Mouse (Mus musculus): ENCODE measurements around the gene Tcp11l1.

Gene Tcp11l1

DNA sequence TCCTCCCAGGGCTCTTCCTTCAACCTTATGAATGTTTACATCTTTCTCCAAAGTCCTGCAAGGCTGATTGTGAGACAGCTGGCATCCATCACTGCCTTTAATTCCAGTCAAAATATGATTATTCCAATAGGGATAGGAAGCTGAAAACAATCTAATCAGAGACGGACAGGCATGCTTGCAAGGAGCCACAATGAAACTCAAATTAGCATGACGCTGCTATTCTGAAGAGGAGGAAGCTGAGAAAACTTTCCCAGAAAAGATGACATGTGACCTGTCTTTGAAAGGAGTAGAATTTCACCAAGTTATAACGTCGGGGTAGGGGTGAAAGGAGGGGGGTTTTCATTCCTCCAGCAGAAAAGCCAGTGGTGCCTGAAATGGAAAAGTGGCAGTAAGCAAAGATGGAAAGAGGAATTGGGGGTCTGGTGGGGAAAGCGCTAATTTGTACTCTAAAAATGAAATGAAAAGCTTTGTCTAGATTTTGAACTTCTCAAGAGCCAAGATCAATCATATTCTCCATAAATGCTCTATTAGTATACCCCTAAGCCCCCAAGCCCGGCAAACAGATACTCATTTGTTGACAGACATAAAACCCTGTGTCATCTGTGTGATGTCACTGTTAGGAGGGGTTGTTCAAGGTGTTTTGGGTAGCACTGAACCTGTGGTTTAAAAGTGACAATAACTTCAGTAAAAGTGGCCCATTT, 1.1 kb downstream of the Tcp11l1 start:
- no peak for DNase-seq

DNA sequence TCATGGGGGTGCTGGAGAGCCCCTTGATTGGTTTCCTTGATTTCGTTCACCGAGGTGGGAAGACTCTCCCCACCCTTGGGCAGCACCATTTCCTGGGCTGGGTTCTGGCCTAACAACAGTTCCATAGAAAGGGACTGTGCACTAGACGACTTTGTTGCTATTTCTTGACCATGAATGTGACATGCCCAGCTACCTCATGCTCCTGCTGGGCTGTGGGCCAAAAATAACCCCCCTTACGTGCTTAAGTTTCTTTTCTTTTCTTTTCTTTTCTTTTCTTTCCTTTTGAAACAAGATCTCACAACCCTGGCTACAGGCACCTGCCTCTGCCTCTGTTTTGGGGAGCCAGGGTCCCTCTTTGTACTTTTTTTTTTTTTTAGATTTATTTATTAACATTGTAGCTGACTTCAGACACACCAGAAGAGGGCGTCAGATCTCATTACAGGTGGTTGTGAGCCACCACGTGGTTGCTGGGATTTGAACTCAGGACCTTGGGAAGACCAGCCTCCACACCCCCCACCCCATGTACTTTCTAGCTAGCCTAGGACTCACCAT, 2.1 kb downstream of the Tcp11l1 start:
- DNase-seq, result no peak

DNA sequence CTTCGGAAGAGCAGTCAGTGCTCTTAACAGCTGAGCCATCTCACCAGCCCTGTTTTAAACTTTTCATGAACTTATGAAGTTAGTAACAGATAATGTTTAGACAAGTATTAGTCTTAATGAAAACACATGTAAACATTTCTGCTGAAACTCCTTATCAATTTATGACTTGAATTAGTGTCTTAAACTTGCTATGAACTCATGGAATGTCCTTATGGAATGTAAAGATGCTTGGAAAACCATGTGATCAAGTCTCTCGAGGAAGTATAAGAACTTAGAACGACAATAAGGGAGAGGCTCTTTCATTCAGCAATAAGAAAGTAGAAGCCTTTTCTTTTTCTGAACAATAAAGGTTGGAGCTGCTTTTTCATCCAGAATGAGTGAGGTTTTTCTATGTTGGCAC, 7.6 kb downstream of the Tcp11l1 start:
- DNase-seq, result no peak

DNA sequence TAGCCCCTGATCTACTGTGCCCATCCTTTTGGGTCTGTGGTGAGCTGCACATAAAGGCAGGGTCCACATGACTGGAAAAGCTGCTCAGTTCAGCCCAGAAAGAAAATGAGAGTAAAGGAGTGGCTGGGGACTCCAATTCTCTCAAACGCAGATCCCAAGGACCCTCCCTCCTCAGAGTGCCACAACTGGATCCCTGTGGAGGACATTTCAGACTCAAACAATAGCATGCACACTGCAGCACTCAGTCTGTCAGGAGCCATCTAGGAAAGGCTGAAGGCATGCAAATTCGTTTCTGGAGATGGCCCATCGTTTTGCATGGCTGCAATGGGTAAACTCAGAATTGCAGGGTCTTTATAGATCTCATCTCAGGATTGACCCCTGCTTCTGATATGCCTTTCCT, 8.8 kb downstream of the Tcp11l1 start:
- DNase-seq, result no peak

DNA sequence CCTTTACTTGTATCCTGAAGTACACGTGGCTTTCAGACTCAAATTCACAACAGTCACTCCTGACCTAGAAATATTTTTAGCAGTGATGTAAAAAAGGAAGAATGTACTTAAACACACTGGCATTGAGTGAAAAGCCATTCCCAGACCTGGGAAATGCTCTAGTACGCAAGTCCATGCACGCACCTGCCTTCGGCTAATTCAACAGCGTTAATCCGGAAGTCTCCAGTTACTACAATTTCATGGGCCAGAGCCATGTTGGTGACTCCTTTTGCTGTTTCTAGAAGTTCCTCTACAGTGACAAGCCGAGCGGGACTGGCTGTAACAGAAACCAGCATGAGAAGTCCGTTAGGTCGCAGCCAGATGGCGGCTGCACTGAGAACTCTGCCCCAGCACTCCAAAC, 12.3 kb downstream of the Tcp11l1 start:
- no peak for DNase-seq

DNA sequence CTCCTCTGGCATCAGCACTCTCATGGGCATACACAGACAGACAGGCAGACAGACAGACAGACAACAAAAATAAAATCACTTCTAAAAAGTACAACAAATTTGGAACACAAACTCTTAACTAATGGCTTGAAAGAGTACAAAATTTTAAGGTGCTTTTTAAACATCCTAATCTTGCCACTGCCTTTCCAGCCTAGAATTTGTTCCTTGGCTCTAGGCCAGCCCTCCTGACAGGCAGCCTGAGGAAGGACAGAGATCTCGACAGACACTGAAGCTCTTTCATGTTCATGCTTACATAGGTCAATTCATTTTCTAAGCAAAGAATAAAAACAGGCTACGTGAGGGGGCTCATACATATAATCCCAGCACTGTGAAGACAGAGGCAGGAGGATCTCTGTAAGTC, 19.4 kb downstream of the Tcp11l1 start:
- no peak for DNase-seq

DNA sequence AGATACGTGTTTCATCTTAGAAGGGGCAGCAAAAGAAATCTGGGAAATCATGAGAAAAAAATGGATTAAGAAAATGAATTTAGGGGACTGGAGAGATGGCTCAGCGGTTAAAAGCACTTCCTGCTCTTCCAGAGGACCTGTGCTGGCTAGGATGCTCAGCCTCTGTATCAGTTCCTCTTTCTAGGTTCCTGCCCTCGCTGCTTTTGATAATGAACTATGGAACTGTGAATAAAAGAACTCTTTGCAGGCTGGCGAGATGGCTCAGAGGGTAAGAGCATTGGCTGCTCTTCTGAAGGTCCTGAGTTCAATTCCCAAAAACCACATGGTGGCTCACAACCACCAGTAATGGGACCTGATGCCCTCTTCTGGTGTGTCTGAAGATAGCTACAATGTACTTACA, 21.2 kb downstream of the Tcp11l1 start:
- no peak for DNase-seq

DNA sequence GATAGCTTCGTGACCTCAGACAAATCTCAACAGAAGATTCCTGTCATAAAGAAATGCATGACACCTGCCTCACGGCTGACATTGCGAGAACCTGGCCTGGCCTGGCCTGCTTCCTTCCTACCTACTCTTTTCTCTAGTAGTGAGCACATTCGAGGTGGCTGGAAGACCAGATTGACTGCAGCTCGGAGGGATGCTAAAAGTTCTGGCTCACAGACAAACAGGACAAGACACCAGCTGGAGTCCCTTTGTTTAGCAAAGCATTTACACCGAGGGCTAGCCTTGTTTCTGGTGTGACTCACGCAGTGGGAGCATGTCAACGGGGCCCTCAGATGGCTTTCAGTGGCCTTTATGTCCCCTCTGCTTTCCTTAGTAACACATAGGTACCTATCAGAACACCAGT, 23.2 kb downstream of the Tcp11l1 start:
- no peak for DNase-seq

DNA sequence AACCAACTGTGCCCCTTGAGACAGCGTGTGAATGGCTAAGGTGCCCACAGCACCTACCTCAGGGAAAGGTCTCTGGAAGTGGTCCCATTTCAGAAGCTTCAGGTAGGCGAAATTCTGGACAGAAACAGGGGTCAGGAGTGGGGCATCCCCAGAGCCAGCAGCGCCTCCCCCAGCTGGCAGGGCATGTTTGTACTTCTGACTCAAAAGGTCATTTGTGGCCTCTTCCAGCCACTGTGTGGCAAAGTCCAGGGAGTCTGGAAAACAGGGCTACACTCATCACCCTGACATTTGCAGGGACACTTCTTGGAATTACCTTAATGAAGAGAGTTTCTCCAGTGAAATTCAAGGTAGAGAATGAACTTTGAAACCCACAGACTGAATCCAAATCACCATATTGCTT, 23.6 kb downstream of the Tcp11l1 start:
- DNase-seq, result no peak

DNA sequence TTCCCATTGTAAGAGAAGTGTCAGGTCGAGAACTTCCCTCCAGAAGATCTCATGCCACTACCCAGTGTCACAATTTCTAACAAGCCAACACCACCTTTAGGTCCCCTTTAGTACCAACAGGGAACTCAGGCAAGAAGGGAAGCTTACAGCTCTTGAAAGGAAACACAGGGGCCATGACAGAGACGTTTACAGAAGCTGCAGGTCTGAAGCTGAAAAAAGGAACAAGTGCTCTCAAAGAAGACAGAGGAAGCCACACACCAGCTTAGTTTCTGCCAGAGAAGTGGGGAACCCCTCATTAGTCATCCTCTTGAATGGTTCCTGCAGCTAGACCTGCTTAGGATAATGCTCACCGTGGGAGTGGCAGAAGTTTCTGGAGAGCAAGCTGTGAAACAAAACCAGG, 24.7 kb downstream of the Tcp11l1 start:
- no peak for DNase-seq

DNA sequence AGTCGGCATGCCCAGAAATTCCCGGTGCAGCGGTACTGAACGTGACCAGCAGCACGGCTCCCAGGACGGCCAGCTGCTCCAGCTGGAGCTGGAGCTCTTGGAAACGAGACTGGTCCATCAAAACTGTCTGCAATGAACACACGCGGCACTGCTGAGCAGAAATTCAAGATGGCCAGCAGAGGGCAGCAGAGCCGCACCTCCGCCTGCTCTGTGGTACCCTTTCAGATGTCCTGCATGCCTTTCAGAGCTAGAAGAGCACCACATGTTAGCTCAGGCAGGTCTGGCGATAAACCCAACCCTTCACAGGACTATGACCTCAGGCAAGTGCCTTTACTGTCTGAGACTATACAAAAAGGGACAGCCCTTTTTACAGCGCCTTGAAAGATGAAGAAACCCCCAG, 26.6 kb downstream of the Tcp11l1 start:
- DNase-seq, result peak; percentile 77

DNA sequence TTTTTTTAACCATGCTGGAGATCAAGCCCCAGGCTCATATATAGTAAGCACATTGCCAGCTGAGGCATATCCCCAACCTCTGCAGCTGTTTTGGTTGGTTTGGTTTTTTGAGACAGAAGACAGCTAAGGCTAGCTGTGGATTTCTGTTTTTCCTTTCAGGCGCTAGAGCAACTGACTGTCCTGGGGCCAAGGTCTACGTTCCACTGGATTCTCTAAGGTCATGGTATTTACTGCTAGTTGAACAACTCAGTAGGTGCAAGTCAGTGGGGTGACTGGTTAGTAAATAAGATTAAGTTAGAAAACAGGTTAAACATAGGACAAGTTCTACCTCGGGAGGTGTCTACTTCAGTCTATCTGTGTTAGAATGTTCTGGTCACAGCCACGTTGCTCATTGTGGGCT, 27.2 kb downstream of the Tcp11l1 start:
- no peak for DNase-seq

DNA sequence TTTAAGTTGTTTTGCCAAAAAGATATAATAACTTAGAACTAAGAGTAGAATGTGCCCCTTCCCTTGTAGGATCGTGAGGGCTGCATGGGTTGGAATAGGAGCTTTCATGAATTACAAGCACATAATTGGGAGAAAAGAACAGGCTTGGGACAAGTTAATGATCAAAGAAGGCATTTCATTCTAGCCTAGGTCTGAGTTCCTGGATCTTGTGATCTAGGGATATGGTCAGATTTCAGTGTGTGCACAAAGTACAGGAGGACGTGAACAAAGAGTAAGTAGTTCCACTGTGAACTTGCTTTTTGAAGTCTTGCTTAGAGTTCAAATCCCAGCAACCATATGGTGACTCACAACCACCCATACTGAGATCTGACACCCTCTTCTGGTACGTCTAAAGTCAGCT, 34.6 kb downstream of the Tcp11l1 start:
- no peak for DNase-seq

DNA sequence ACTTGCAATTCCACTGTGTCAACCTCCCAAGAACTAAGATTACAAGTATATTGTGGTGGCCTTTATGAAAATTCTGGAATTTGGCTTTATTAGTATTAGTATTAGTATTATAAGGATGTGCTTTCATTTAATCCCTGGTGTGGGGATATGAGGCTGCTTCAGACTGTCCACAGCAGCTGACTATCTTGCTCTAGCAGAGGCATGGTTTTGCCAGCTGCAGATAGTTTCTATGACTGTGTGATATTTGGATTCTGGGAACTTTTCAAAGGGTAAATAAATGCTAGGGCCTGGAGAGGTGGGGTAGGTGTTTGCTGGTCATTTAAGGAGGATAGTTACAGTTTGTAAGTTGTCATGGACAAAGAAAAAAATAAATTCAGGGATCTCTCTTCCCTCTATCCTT, 40.2 kb downstream of the Tcp11l1 start:
- no peak for DNase-seq

DNA sequence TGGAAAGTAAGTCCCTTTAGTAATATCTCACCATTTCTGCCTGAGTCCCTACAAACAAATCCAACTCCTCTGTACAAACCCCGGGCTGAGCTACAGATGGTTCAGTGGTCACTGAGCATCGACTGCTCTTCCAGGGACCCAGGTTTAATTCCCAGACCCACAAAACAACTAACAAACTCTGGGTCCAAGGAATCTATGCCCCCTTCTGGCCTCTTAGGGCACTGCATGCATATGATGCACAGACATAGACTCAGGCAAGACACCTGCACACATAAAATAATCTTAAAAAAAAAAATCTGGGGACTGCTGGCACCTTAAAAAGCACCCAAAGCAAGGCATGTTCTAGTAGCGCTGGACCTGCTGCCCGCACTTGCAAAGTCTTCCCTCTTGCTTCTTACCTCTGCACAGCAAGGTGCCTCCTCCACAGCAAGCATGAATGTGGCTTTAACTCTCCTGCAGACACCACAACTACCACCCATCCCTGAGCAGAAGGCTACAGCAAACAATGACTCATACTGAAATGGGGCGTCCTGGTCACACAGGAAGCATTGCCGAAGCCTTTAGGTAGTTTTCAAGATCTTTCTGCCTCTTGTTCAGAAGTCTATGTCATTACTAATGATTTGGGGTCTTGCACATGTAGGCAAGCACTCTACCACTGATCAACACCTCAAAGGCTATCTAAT, 42.7 kb downstream of the Tcp11l1 start:
- DNase-seq, result peak; percentile 33

DNA sequence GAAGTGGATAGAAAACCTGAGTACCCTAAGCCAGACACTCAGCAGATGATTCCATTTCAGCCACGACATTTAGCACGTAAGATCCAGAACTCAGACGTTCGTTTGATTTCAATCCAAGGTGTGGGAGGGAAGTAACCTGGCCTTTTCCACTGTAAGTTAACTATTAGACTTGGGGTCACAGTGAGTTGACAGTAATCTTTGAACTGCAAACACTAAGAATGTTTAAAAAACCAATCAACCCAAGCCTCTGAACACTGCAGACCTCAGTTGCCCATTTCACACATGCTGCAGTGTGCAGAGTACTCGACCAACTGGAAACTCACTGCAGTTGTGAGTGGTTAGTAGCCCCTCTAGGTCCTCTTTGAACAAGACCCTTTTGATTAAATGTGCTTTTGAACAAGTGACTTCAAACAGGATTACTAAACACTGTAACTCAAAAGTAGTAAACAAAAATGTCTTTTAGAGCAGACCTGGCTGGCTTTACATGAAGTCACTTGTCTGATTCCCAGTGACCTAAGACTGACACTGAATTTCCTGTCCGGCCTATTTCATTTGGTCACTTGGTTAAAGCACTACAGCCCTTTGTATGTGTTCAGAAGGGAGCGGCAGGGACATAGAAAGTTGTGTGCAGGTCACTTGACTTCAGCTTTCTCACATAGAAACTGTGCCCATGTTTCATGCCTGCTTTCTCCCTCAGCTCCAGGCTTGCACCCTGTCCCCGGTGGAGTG, 48.4 kb downstream of the Tcp11l1 start:
- no peak for DNase-seq

DNA sequence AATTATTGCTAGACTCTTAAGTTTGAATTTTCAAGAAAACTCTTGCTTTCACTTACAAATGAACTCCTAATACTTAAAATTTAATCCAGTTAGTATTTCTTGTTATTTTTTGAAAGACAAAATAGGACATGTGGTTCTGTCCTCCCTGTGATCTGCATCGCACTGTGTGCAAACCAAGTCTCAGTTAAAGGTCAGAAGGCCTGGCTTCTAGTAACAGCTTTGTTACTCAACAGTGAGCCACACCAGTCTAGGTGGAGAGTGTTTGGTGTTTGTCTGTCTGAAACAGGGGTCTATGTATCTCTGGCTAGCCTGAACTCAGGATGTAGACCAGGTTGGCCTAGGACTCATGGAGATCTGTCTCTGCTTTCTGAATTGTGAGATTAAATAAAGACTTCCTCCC, 53.3 kb downstream of the Tcp11l1 start:
- no peak for DNase-seq

DNA sequence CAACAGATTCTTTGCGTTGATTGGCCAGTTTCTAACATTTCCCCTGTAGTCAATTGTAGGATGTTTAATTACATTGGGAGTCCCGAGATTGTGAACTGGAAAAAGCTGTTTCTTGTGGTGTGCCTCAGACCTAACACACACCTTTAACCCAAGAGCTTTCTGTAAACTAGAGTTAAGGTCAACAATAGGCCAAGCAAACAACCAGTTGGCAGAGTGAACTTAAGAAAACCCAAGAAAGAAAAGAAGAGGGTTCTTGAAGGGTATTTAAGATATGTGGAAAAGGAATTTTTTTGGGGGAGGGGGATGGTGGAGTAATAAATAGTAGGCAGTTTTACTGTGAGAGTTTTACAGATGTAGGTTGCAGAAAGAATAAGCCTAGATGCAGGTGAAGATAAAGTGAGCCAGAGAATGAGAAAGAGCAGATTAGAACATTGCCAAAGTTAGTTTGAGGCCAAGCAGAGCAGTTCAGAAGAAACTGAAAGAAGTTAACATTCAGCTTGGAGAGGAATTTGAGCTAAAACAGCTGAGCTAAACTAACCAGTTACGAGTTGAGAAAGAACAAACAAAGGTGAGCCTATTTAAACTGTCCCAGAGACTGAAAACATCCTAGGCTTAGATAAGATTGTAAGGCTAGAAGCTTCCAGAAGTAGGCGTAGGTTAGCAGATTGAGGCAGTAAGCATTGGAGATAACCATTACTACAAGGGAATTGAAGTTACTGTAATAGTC, 95.8 kb downstream of the Tcp11l1 start:
- DNase-seq, result no peak

DNA sequence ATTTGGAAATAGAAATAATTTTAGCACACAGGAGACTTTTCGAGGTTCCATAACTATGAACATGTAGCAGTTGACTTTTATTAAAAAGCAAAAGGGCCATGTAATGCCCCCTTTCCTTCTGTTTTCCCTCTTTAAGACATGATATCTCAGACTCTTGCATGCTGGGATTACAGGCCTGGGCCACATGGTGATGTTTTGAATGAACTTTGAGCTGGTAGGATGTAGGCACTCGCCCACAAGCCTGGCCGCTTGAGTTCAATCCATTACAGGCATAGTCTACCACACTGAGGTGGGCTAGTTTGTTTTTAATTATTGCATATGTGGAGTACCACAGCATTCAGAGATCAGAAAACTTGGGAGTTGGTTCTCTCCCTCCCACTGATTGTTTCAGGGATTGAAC, 97.2 kb downstream of the Tcp11l1 start:
- no peak for DNase-seq

Measured in thymus, postnatal 14 days (tissue).